Mouse (Mus musculus) erythroblast, embryonic 14.5 days (primary cell): ENCODE data around the gene Sirt4. TPM values are rescaled to one million over a fixed set of nuclear protein-coding genes. Genes with fewer than 3 reads are reported as not detected.
A peak's percentile ranks its signal among the peaks of the same experiment; 100 is the strongest.

ENCODE experiments used
- H3K27me3 ChIP-seq: 2 replicates; pipeline ENCODE4 v1.6.1; 2012; ENCODE audit warnings: inconsistent platforms; ENCODE audit not compliant: control insufficient read depth
- H3K36me3 ChIP-seq: 2 replicates; pipeline ENCODE4 v1.6.1; 2012; ENCODE audit warnings: mild to moderate bottlenecking, inconsistent platforms; ENCODE audit not compliant: control insufficient read depth
- H3K4me1 ChIP-seq: 2 replicates; pipeline ENCODE4 v1.6.1; 2012; ENCODE audit warnings: inconsistent platforms; ENCODE audit not compliant: control insufficient read depth
- H3K4me3 ChIP-seq: replicated peaks from 2 replicates; pipeline ENCODE3; 2012; ENCODE audit warnings: moderate library complexity, mild to moderate bottlenecking, inconsistent platforms
- H3K9me3 ChIP-seq: 2 replicates; pipeline ENCODE4 v1.6.1; 2012; ENCODE audit warnings: low read length, inconsistent platforms, mixed read lengths; ENCODE audit not compliant: control insufficient read depth
- GATA1 ChIP-seq: IDR thresholded peaks from 2 replicates; pipeline ENCODE4 v1.6.1; 2012; ENCODE audit warnings: low read length, inconsistent platforms, mixed read lengths
- TAL1 ChIP-seq: IDR thresholded peaks from 3 replicates; pipeline ENCODE4 v1.6.1; 2012; ENCODE audit warnings: low read length, inconsistent platforms, mixed read lengths
- polyA plus RNA-seq: library from polyadenylated mRNA; stranded (reverse); fragments of >175 nt; gene quantifications from 2 replicates; pipeline ENCODE4 v1.2.3, GENCODE M21; 2012

The Sirt4 gene
- 0.23 and 0.45 TPM in 2 replicates for polyA plus RNA-seq

- Histone ChIP-seq H3K27me3 (no peaks in the 10 kb centered on the region), H3K4me3 (peak within 1 kb of the TSS; percentile 69), H3K36me3 (peaks cover 14% of the 10 kb centered on the region), H3K9me3 (no peaks in the 10 kb centered on the region), H3K4me1 (peaks cover 44% of the 10 kb centered on the region)
- TF ChIP-seq GATA1 (no peak), TAL1 (no peak)
Observed at GRCm38 (mm10) chr5:115483947-115484920, at the start of gene Sirt4. Gene Sirt4 (minus strand): TSS chr5:115484725.

DNA sequence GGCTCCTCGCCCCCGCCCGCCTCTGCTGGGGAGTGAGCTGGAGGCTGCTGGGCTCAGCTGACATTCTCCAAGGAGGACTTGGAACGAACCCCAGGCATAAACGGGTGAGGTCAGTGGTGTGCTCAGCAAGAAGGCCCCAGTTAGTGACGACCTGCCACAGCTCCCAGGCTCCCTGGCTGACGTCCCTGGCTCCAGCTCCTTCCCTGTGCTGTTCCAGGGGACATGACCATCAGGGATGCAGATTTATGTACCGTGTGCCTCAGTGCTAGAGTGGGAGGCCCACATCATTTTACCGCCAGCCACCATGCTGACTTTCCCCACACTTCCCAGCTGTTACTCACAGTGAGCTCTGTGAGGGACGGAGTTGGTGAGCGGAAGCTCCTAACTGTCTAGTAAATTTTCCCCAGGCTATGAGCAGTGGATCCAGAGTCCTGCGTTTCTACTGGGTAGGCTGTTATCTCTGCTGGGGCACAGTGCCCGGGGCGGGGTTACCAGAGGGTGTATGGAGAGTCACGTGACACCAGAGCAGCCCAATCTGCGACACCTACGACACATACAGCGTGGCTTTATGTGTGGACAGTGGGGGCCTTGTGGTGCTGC is 47.2 kb upstream of the Sirt4 start:
- TF ChIP-seq TAL1 (no peak), GATA1 (peak; percentile 94)
- Histone ChIP-seq H3K4me3 (peak overlapping the region; percentile 48), H3K27me3 (peaks cover 17% of the 10 kb centered on the region), H3K4me1 (peaks cover 55% of the 10 kb centered on the region), H3K36me3 (no peaks in the 10 kb centered on the region), H3K9me3 (no peaks in the 10 kb centered on the region)

DNA sequence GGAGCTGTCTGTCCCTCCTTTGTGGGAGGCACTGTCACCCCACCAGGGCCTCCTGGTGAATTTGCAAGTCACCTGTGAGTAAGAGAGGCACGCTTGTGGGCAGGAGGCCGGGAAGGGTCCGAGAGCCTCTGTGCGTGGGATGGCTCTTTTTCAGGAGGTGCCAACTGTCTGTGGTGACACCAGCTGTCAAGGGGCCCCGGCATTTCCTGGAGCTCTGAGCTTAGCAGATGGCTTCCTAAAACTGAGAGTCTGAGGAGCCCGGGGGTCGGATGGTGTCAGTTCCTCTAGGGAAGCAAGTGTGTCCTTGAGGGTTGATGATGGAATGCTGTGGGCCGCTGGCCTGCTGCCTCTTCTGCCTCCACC is 45.9 kb upstream of the Sirt4 start:
- Histone ChIP-seq H3K4me3 (no peak overlapping the region), H3K9me3 (no peaks in the 10 kb centered on the region), H3K27me3 (peaks cover 13% of the 10 kb centered on the region), H3K36me3 (no peaks in the 10 kb centered on the region), H3K4me1 (peaks cover 52% of the 10 kb centered on the region)
- TF ChIP-seq GATA1 (no peak), TAL1 (no peak)

DNA sequence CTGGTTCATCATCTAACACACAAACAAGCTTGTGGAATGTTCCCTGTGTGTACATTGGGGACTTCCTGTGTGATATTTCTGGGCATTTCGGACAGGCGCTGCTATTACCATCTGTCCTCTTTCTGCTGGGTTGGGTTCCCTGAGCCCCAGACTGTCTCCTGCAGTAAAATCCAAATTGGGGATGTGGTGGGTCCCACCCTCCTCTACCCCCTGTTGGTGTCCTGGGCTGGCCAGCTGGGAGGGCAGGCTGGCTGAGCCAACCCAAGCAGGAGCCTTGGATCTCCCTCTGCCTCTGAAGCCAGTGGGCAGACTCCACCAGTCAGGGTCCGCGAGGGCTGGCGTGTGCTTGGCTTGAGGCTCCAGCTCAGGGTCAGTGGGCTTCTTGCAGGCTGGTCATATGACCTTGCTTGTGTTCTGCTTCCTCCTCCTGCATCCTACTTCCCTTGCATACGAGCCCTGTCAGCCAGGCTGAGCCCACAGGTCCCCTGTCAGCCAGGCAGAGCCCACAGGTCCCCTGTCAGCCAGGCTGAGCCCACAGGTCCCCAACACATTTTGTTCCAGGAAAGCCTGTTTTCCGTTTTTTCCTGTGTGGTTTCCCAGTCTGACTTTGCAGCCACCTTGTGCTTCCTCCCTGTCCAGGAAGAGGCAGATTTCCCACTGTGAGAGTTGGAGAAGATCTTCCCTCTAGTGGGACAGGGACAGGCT is 45.4 kb upstream of the Sirt4 start:
- H3K36me3 ChIP-seq, result no peaks in the 10 kb centered on the region
- peaks cover 8% of the 10 kb centered on the region for H3K27me3 ChIP-seq
- H3K4me1 ChIP-seq, result peaks cover 50% of the 10 kb centered on the region
- no peak overlapping the region for H3K4me3 ChIP-seq
- TF ChIP-seq GATA1, result no peak
- TF ChIP-seq TAL1, result no peak
- no peaks in the 10 kb centered on the region for H3K9me3 ChIP-seq

GRCm38 (mm10) chr5:115529364-115529741 is 44.8 kb upstream of the Sirt4 start:
- TF ChIP-seq TAL1, result no peak
- TF ChIP-seq GATA1, result no peak
- Histone ChIP-seq H3K27me3 (peaks cover 2% of the 10 kb centered on the region; the same call in 1 of the 2 replicates), H3K36me3 (no peaks in the 10 kb centered on the region), H3K4me1 (peaks cover 44% of the 10 kb centered on the region), H3K9me3 (no peaks in the 10 kb centered on the region), H3K4me3 (no peak overlapping the region)

- H3K36me3 ChIP-seq, result no peaks in the 10 kb centered on the region
- peaks cover 37% of the 10 kb centered on the region for H3K4me1 ChIP-seq
- no peak for TF ChIP-seq GATA1
- no peak overlapping the region for H3K4me3 ChIP-seq
- no peaks in the 10 kb centered on the region for H3K9me3 ChIP-seq
- H3K27me3 ChIP-seq, result no peaks in the 10 kb centered on the region
Observed at GRCm38 (mm10) chr5:115528128-115528527, 43.6 kb upstream of the Sirt4 start.

- peaks cover 36% of the 10 kb centered on the region for H3K4me1 ChIP-seq
- TF ChIP-seq GATA1, result no peak
- TF ChIP-seq TAL1, result no peak
- H3K36me3 ChIP-seq, result no peaks in the 10 kb centered on the region
- H3K27me3 ChIP-seq, result no peaks in the 10 kb centered on the region
- H3K4me3 ChIP-seq, result no peak overlapping the region
- no peaks in the 10 kb centered on the region for H3K9me3 ChIP-seq
Observed at GRCm38 (mm10) chr5:115526456-115527202, 42.1 kb upstream of the Sirt4 start.

- Histone ChIP-seq H3K27me3 (no peaks in the 10 kb centered on the region), H3K36me3 (no peaks in the 10 kb centered on the region), H3K4me3 (no peak overlapping the region), H3K9me3 (no peaks in the 10 kb centered on the region), H3K4me1 (peaks cover 36% of the 10 kb centered on the region)
- TF ChIP-seq TAL1 (no peak), GATA1 (no peak)
Observed at GRCm38 (mm10) chr5:115525943-115526342, 41.4 kb upstream of the Sirt4 start.
